Mouse (Mus musculus): ENCODE measurements around the gene Cphx3. TPM values are rescaled to one million over a fixed set of nuclear protein-coding genes. Genes with fewer than 3 reads are reported as not detected.
A peak's percentile ranks its signal among the peaks of the same experiment; 100 is the strongest.
"Not testable (repeated sequence)": the region's sequence is repeated elsewhere in the genome, so short reads cannot be mapped to it uniquely, and the experiment has no call there.

Gene Cphx3
- polyA plus RNA-seq, 1 experiment from 2014 or later, result not detected

- not testable (repeated sequence) for H3K4me3 ChIP-seq (ENCODE audit: low read depth, low read length); H3K27ac ChIP-seq (replicated peaks; ENCODE audit: low read depth, low read length); ATAC-seq (ENCODE audit: low read depth); H3K9ac ChIP-seq (ENCODE audit: low read depth, low read length); H3K4me2 ChIP-seq (ENCODE audit: low read depth, low read length); H3K36me3 ChIP-seq (ENCODE audit: control insufficient read depth, insufficient read depth, low read length); H3K9me3 ChIP-seq (ENCODE audit: control insufficient read depth, low read length); H3K27me3 ChIP-seq (replicated peaks; ENCODE audit: control insufficient read depth, insufficient read depth, low read length); DNase-seq (ENCODE audit: low spot score); H3K4me1 ChIP-seq (ENCODE audit: control insufficient read depth, insufficient read depth, low read length)
- WGBS, result no CpG with 5 or more reads among the region's 9 CpGs
Observed at GRCm38 (mm10) chr14:26186638-26187037, 104.5 kb downstream of the Cphx3 start.

- H3K27me3 ChIP-seq (replicated peaks; ENCODE audit: control insufficient read depth, insufficient read depth, low read length); H3K4me3 ChIP-seq (ENCODE audit: low read depth, low read length); H3K9ac ChIP-seq (ENCODE audit: low read depth, low read length); H3K4me1 ChIP-seq (ENCODE audit: control insufficient read depth, insufficient read depth, low read length); H3K4me2 ChIP-seq (ENCODE audit: low read depth, low read length); ATAC-seq (ENCODE audit: low read depth); H3K9me3 ChIP-seq (ENCODE audit: control insufficient read depth, low read length); H3K36me3 ChIP-seq (ENCODE audit: control insufficient read depth, insufficient read depth, low read length); H3K27ac ChIP-seq (replicated peaks; ENCODE audit: low read depth, low read length); DNase-seq (ENCODE audit: low spot score): not testable (repeated sequence)
- WGBS, result no CpG with 5 or more reads among the region's 8 CpGs
Observed at GRCm38 (mm10) chr14:26188361-26188760, 106.3 kb downstream of the Cphx3 start.

GRCm38 (mm10) chr14:26197851-26198250, 115.8 kb downstream of the Cphx3 start:
- not testable (repeated sequence) for H3K27ac ChIP-seq (replicated peaks; ENCODE audit: low read depth, low read length); H3K4me3 ChIP-seq (ENCODE audit: low read depth, low read length); H3K4me1 ChIP-seq (ENCODE audit: control insufficient read depth, insufficient read depth, low read length); H3K9me3 ChIP-seq (ENCODE audit: control insufficient read depth, low read length); DNase-seq (ENCODE audit: low spot score); H3K27me3 ChIP-seq (replicated peaks; ENCODE audit: control insufficient read depth, insufficient read depth, low read length); H3K4me2 ChIP-seq (ENCODE audit: low read depth, low read length); H3K36me3 ChIP-seq (ENCODE audit: control insufficient read depth, insufficient read depth, low read length); H3K9ac ChIP-seq (ENCODE audit: low read depth, low read length)
- peak; percentile 41; the same call in 1 of the 2 replicates for ATAC-seq (ENCODE audit: low read depth)
- WGBS, result no CpG with 5 or more reads among the region's 3 CpGs

- H3K9ac ChIP-seq (ENCODE audit: low read depth, low read length); H3K9me3 ChIP-seq (ENCODE audit: control insufficient read depth, low read length); DNase-seq (ENCODE audit: low spot score); H3K36me3 ChIP-seq (ENCODE audit: control insufficient read depth, insufficient read depth, low read length); H3K4me3 ChIP-seq (ENCODE audit: low read depth, low read length); H3K27me3 ChIP-seq (replicated peaks; ENCODE audit: control insufficient read depth, insufficient read depth, low read length); H3K27ac ChIP-seq (replicated peaks; ENCODE audit: low read depth, low read length); H3K4me1 ChIP-seq (ENCODE audit: control insufficient read depth, insufficient read depth, low read length); H3K4me2 ChIP-seq (ENCODE audit: low read depth, low read length): not testable (repeated sequence)
- ATAC-seq (ENCODE audit: low read depth), result peak; percentile 93
- no CpG with 5 or more reads among the region's 44 CpGs for WGBS
Observed at GRCm38 (mm10) chr14:26206197-26206925, 124.3 kb downstream of the Cphx3 start.

GRCm38 (mm10) chr14:26206926-26207247, 124.8 kb downstream of the Cphx3 start, which contains the start of gene Tmem254b:
Gene Tmem254b (minus strand): TSS chr14:26207041.
- not testable (repeated sequence) for H3K9me3 ChIP-seq (ENCODE audit: control insufficient read depth, low read length); H3K9ac ChIP-seq (ENCODE audit: low read depth, low read length); H3K4me2 ChIP-seq (ENCODE audit: low read depth, low read length); H3K36me3 ChIP-seq (ENCODE audit: control insufficient read depth, insufficient read depth, low read length); H3K27ac ChIP-seq (replicated peaks; ENCODE audit: low read depth, low read length); H3K27me3 ChIP-seq (replicated peaks; ENCODE audit: control insufficient read depth, insufficient read depth, low read length); H3K4me1 ChIP-seq (ENCODE audit: control insufficient read depth, insufficient read depth, low read length); H3K4me3 ChIP-seq (ENCODE audit: low read depth, low read length); DNase-seq (ENCODE audit: low spot score)
- WGBS, result no CpG with 5 or more reads among the region's 10 CpGs
- peak; percentile 94 for ATAC-seq (ENCODE audit: low read depth)

GRCm38 (mm10) chr14:26216233-26217000, 134.3 kb downstream of the Cphx3 start:
- not testable (repeated sequence) for H3K4me1 ChIP-seq (ENCODE audit: control insufficient read depth, insufficient read depth, low read length); H3K9me3 ChIP-seq (ENCODE audit: control insufficient read depth, low read length); H3K4me3 ChIP-seq (ENCODE audit: low read depth, low read length); H3K9ac ChIP-seq (ENCODE audit: low read depth, low read length); DNase-seq (ENCODE audit: low spot score); H3K27me3 ChIP-seq (replicated peaks; ENCODE audit: control insufficient read depth, insufficient read depth, low read length); H3K27ac ChIP-seq (replicated peaks; ENCODE audit: low read depth, low read length); H3K4me2 ChIP-seq (ENCODE audit: low read depth, low read length); H3K36me3 ChIP-seq (ENCODE audit: control insufficient read depth, insufficient read depth, low read length); ATAC-seq (ENCODE audit: low read depth)
- no CpG with 5 or more reads among the region's 5 CpGs for WGBS

- no CpG with 5 or more reads among the region's 2 CpGs for WGBS
- H3K4me1 ChIP-seq (ENCODE audit: control insufficient read depth, insufficient read depth, low read length); ATAC-seq (ENCODE audit: low read depth): not testable (repeated sequence)
Observed at GRCm38 (mm10) chr14:26237183-26237582, 155.1 kb downstream of the Cphx3 start.

GRCm38 (mm10) chr14:26257756-26258617, 175.9 kb downstream of the Cphx3 start, which contains the start of gene Duxbl3:
Gene Duxbl3 (plus strand): TSS chr14:26257962.
- not testable (repeated sequence) for H3K4me2 ChIP-seq (ENCODE audit: low read depth, low read length); H3K4me3 ChIP-seq (ENCODE audit: low read depth, low read length); H3K27ac ChIP-seq (replicated peaks; ENCODE audit: low read depth, low read length); H3K9ac ChIP-seq (ENCODE audit: low read depth, low read length); H3K9me3 ChIP-seq (ENCODE audit: control insufficient read depth, low read length); H3K27me3 ChIP-seq (replicated peaks; ENCODE audit: control insufficient read depth, insufficient read depth, low read length); H3K4me1 ChIP-seq (ENCODE audit: control insufficient read depth, insufficient read depth, low read length); H3K36me3 ChIP-seq (ENCODE audit: control insufficient read depth, insufficient read depth, low read length); DNase-seq (ENCODE audit: low spot score)
- peak; percentile 93 for ATAC-seq (ENCODE audit: low read depth)
- WGBS, result no CpG with 5 or more reads among the region's 25 CpGs

More at GRCm38 (mm10) chr14:26237183-26237582, 155.1 kb downstream of the Cphx3 start:
- H3K27ac ChIP-seq (replicated peaks; ENCODE audit: low read depth, low read length); H3K27me3 ChIP-seq (replicated peaks; ENCODE audit: control insufficient read depth, insufficient read depth, low read length); H3K9me3 ChIP-seq (ENCODE audit: control insufficient read depth, low read length); H3K9ac ChIP-seq (ENCODE audit: low read depth, low read length); H3K4me2 ChIP-seq (ENCODE audit: low read depth, low read length); H3K4me3 ChIP-seq (ENCODE audit: low read depth, low read length); DNase-seq (ENCODE audit: low spot score); H3K36me3 ChIP-seq (ENCODE audit: control insufficient read depth, insufficient read depth, low read length): not testable (repeated sequence)

All from embryonic facial prominence, embryonic 14.5 days (tissue).